Mouse (Mus musculus): ENCODE results near the gene Tnn.
A peak's percentile ranks its signal among the peaks of the same experiment; 100 is the strongest.

The Tnn gene

DNA sequence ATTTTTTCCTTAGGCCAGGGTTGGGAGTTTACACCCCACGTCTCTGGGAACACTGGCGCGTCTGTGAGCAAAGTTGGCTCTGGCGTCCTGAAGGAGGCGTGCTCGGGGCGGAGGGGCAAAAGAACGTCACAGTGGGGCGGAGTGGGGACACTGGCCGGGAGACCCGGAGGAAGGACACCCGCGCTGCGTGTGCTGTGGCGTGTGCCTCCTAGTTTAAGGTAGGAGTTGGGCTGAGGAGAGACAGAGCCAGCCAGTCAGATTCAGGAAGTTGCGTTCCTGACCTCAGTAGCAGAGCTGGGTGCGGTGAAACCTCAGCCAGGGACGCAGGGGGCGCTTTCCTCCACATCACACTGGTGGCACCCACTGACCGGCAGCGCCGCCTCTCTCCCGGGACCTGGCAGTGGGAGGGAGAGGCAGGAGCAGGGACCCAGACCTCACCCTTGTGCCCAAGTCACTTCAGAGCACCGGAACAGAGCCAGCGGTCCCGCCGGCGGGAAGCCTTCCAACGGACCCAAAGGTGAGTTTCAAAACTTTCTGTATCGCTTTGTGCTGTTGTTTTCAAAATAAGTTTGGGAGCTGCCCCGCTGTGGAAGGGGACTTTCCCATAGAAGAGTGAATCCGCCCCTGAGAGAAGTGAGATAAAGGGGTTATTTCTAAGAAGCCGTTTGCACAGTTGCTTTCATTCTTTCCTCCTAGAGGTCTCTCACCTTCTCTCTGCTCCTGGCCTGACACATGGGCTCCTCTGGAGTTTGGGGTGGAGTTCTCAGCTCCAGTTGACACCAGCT, 109.0 kb downstream of the Tnn start, which contains the start of gene 4930523C07Rik:
4930523C07Rik (plus strand) TSS at position 146 of the 785 bp plus-strand sequence.
- peak; percentile 71 for DNase-seq (ENCODE audit: low read depth, low spot score)

GRCm38 (mm10) chr1:160043271-160043975, 110.0 kb downstream of the Tnn start:
- no peak for DNase-seq (ENCODE audit: low read depth, low spot score)

- no peak for DNase-seq (ENCODE audit: low read depth, low spot score)
Observed at GRCm38 (mm10) chr1:160042351-160042750, 111.0 kb downstream of the Tnn start.

- no peak for DNase-seq (ENCODE audit: low read depth, low spot score)
Observed at GRCm38 (mm10) chr1:160041264-160041775, 112.1 kb downstream of the Tnn start.

- peak; percentile 71 for DNase-seq (ENCODE audit: low read depth, low spot score)
Observed at GRCm38 (mm10) chr1:160039951-160040645, 113.3 kb downstream of the Tnn start.

- no peak for DNase-seq (ENCODE audit: low read depth, low spot score)
Observed at GRCm38 (mm10) chr1:160036996-160037521, 116.3 kb downstream of the Tnn start.

DNA sequence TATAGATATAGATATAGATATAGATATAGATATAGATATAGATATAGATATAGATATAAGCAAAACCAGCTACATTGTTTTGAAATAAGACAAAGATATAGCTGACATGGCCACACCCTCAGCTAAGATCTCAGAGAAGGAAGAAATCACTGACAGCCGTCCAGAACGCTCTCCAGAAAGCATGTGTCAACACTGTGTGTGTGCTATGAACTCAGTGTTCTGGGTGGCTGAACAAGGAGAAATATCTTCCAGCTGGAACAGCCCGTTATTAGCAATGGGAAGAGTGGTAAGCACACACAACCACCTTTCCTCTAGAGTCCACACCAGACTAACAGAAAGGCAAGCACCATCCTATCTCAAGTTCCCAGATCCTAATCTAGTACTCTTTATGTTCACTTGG, 117.8 kb downstream of the Tnn start:
- no peak for DNase-seq (ENCODE audit: low read depth, low spot score)
